Mouse (Mus musculus): ENCODE results near the gene Snx7. TPM values are rescaled to one million over a fixed set of nuclear protein-coding genes. Genes with fewer than 3 reads are reported as not detected.

The Snx7 gene
- polyA plus RNA-seq, 1 experiment, result 12.7 TPM

GRCm38 (mm10) chr3:117826486-117827200 lies 42.1 kb downstream of the Snx7 start:
- peaks cover 5% of the 10 kb centered on the region for H3K4me1 ChIP-seq (ENCODE audit: control insufficient read depth, insufficient read depth, low read length)
- TF ChIP-seq POLR2A (IDR thresholded peaks at IDR 0.05; ENCODE audit: borderline replicate concordance, low read depth, low read length), result no peak
- no peak for TF ChIP-seq CTCF (IDR thresholded peaks at IDR 0.05; ENCODE audit: low read depth, low read length)
- no peak overlapping the region for H3K27ac ChIP-seq (ENCODE audit: insufficient read depth, low read depth, low read length)
- no peak overlapping the region for H3K4me3 ChIP-seq (ENCODE audit: insufficient read depth, low read length)

DNA sequence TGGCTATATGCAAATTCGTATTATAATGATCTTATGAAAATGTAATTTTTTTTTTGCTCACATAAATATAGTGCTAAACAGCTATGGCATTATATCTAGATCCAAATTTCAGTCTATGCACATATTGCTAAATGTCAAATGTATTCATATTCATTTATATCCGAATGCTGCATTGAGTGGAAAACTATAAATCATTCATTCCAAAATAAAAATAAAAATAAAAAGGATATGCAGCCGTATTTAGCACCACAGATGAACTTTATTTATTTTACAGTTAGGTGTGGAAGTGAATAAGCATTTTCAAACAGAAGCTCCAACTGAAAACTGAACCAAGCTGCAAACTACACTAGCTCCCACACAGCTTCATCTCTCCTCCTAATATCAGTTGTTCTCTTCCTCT lies 45.5 kb downstream of the Snx7 start:
- TF ChIP-seq POLR2A (IDR thresholded peaks at IDR 0.05; ENCODE audit: borderline replicate concordance, low read depth, low read length), result no peak
- no peak for TF ChIP-seq CTCF (IDR thresholded peaks at IDR 0.05; ENCODE audit: low read depth, low read length)
- Histone ChIP-seq H3K27ac (ENCODE audit: insufficient read depth, low read depth, low read length) (no peak overlapping the region), H3K4me1 (ENCODE audit: control insufficient read depth, insufficient read depth, low read length) (peaks cover 5% of the 10 kb centered on the region), H3K4me3 (ENCODE audit: insufficient read depth, low read length) (no peak overlapping the region)

- Histone ChIP-seq H3K27ac (ENCODE audit: insufficient read depth, low read depth, low read length) (no peak overlapping the region), H3K4me3 (ENCODE audit: insufficient read depth, low read length) (no peak overlapping the region), H3K4me1 (ENCODE audit: control insufficient read depth, insufficient read depth, low read length) (peaks cover 5% of the 10 kb centered on the region)
- TF ChIP-seq CTCF (IDR thresholded peaks at IDR 0.05; ENCODE audit: low read depth, low read length) (no peak), POLR2A (IDR thresholded peaks at IDR 0.05; ENCODE audit: borderline replicate concordance, low read depth, low read length) (no peak)
These were observed 51.1 kb downstream of the Snx7 start for GRCm38 (mm10) chr3:117817635-117818034.

GRCm38 (mm10) chr3:117814218-117814617 lies 54.5 kb downstream of the Snx7 start:
- H3K4me3 ChIP-seq (ENCODE audit: insufficient read depth, low read length), result no peak overlapping the region
- H3K4me1 ChIP-seq (ENCODE audit: control insufficient read depth, insufficient read depth, low read length), result 0 out of 2 replicates have a peak, but pooled peaks cover 2% of the 10 kb centered on the region
- H3K27ac ChIP-seq (ENCODE audit: insufficient read depth, low read depth, low read length), result no peak overlapping the region
- TF ChIP-seq CTCF (IDR thresholded peaks at IDR 0.05; ENCODE audit: low read depth, low read length) (no peak), POLR2A (IDR thresholded peaks at IDR 0.05; ENCODE audit: borderline replicate concordance, low read depth, low read length) (no peak)

- H3K27ac ChIP-seq (ENCODE audit: insufficient read depth, low read depth, low read length), result no peak overlapping the region
- no peak overlapping the region for H3K4me3 ChIP-seq (ENCODE audit: insufficient read depth, low read length)
- peaks cover 4% of the 10 kb centered on the region; the same call in 1 of the 2 replicates for H3K4me1 ChIP-seq (ENCODE audit: control insufficient read depth, insufficient read depth, low read length)
- TF ChIP-seq CTCF (IDR thresholded peaks at IDR 0.05; ENCODE audit: low read depth, low read length) (no peak), POLR2A (IDR thresholded peaks at IDR 0.05; ENCODE audit: borderline replicate concordance, low read depth, low read length) (no peak)
These were observed 56.6 kb downstream of the Snx7 start for GRCm38 (mm10) chr3:117812135-117812534.

DNA sequence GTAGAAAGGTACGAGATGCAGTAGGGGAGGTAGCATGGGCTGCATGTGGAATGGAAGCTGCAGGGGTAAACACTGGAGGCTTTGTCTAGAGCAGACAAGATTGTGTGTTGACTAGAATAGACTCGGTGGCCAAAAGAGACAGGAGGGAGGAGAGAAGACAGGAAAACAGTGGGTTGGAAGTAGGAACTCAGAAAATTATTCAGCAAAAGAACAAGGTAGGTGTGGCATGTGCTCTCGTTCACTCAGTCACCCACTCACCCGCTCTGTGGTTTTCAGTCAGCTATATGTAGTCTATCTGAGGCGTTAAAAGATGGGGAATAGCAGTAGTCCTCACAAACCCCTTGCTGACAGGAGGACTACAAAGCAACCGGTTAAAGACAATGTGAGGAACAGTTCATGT lies 63.0 kb downstream of the Snx7 start:
- H3K4me1 ChIP-seq (ENCODE audit: control insufficient read depth, insufficient read depth, low read length), result peaks cover 17% of the 10 kb centered on the region
- no peak overlapping the region for H3K4me3 ChIP-seq (ENCODE audit: insufficient read depth, low read length)
- no peak overlapping the region for H3K27ac ChIP-seq (ENCODE audit: insufficient read depth, low read depth, low read length)
- TF ChIP-seq POLR2A (IDR thresholded peaks at IDR 0.05; ENCODE audit: borderline replicate concordance, low read depth, low read length), result no peak
- no peak for TF ChIP-seq CTCF (IDR thresholded peaks at IDR 0.05; ENCODE audit: low read depth, low read length)

DNA sequence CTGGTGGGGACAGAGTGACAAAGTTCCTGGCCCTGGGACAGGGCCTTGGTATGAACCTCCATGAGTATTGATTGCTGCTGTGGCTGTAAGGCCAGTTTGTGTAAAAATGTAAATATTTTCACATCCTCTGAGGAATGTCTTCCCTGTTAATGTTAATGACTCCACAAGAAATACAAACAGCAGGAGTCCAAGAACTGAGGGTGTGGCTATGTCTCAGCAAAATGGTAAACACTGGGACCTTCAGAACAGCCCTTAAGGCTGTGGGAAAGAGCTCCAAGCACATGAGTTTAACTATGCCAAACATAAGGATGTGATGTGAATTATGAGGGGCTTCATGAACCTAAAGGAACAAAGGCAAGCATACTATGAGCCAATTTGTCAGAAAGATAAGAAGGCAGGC lies 74.2 kb downstream of the Snx7 start:
- H3K4me3 ChIP-seq (ENCODE audit: insufficient read depth, low read length), result no peak overlapping the region
- no peak overlapping the region for H3K27ac ChIP-seq (ENCODE audit: insufficient read depth, low read depth, low read length)
- TF ChIP-seq POLR2A (IDR thresholded peaks at IDR 0.05; ENCODE audit: borderline replicate concordance, low read depth, low read length) (no peak), CTCF (IDR thresholded peaks at IDR 0.05; ENCODE audit: low read depth, low read length) (no peak)
- no peaks in the 10 kb centered on the region for H3K4me1 ChIP-seq (ENCODE audit: control insufficient read depth, insufficient read depth, low read length)

GRCm38 (mm10) chr3:117791951-117792350 lies 76.8 kb downstream of the Snx7 start:
- Histone ChIP-seq H3K4me1 (ENCODE audit: control insufficient read depth, insufficient read depth, low read length) (peaks cover 3% of the 10 kb centered on the region; the same call in 1 of the 2 replicates), H3K27ac (ENCODE audit: insufficient read depth, low read depth, low read length) (no peak overlapping the region), H3K4me3 (ENCODE audit: insufficient read depth, low read length) (no peak overlapping the region)
- no peak for TF ChIP-seq CTCF (IDR thresholded peaks at IDR 0.05; ENCODE audit: low read depth, low read length)
- no peak for TF ChIP-seq POLR2A (IDR thresholded peaks at IDR 0.05; ENCODE audit: borderline replicate concordance, low read depth, low read length)

GRCm38 (mm10) chr3:117791273-117791672 lies 77.5 kb downstream of the Snx7 start:
- Histone ChIP-seq H3K4me3 (ENCODE audit: insufficient read depth, low read length) (no peak overlapping the region), H3K4me1 (ENCODE audit: control insufficient read depth, insufficient read depth, low read length) (peaks cover 3% of the 10 kb centered on the region; the same call in 1 of the 2 replicates), H3K27ac (ENCODE audit: insufficient read depth, low read depth, low read length) (no peak overlapping the region)
- TF ChIP-seq POLR2A (IDR thresholded peaks at IDR 0.05; ENCODE audit: borderline replicate concordance, low read depth, low read length), result no peak
- no peak for TF ChIP-seq CTCF (IDR thresholded peaks at IDR 0.05; ENCODE audit: low read depth, low read length)

- Histone ChIP-seq H3K4me3 (ENCODE audit: insufficient read depth, low read length) (no peak overlapping the region), H3K4me1 (ENCODE audit: control insufficient read depth, insufficient read depth, low read length) (peaks cover 3% of the 10 kb centered on the region; the same call in 1 of the 2 replicates), H3K27ac (ENCODE audit: insufficient read depth, low read depth, low read length) (no peak overlapping the region)
- TF ChIP-seq CTCF (IDR thresholded peaks at IDR 0.05; ENCODE audit: low read depth, low read length) (no peak), POLR2A (IDR thresholded peaks at IDR 0.05; ENCODE audit: borderline replicate concordance, low read depth, low read length) (no peak)
These were observed 79.7 kb downstream of the Snx7 start for GRCm38 (mm10) chr3:117788800-117789693.

All from bone marrow macrophage, adult 2 months (primary cell).